Comparison of ENCODE assay signal across 20 mouse cellular contexts in the genomic region with DNA sequence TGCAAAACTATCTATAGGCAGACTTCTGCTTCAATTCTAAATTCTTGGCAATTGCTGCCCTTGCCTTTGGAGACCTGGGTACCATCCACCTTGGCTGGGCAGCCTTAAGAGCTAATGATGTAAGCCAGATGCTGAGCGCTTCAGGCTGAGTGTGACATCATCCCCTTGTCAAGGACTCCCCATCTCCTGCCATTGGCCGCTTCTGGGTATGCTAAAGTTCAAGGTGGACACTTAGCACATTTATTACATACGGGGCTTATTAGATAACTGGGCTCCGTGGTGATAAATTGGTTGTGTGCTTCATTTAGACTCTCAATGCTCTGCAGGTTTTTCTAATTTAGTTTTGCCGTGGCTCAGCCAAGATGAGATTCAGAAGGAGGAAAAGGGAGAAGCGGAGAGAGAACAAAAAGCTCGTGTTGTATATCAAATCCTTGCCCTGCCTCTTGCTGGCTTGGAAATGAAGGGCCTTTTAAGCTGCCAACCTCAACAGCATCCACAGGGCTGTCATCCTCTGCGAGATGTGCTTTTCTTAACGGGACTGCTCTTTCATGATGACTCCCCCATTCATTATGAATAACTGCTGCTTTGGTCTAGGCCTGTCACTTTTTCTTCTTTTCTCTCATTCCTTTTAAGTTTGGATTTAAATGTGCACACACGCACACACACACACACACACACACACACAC.
DNase-seq lines count a peak whose midpoint lies in the region; ATAC-seq and TF ChIP-seq lines count a peak whose summit lies in the region.
"Had no signal": no experiment of that assay in that cellular context is flagged by ENCODE, and none has a peak within 500 bp of the region (broad histone marks: within the 10 kb centered on the region; RNA-seq: fewer than 3 reads in every experiment).

No protein-coding gene starts in this region.

- no peaks in the 10 kb centered on the region for H3K36me3 ChIP-seq in hindbrain, embryonic 16.5 days (ENCODE audit: control insufficient read depth, insufficient read depth, low read length)
- H3K36me3 ChIP-seq in hindbrain, embryonic 11.5 days (ENCODE audit: control insufficient read depth, insufficient read depth, low read length): no peaks in the 10 kb centered on the region
- H3K36me3 ChIP-seq in limb, embryonic 13.5 days: no peaks in the 10 kb centered on the region
- H3K36me3 ChIP-seq in kidney, embryonic 16.5 days (ENCODE audit: insufficient read depth, low read length): no peaks in the 10 kb centered on the region
- H3K36me3 ChIP-seq: heart, embryonic 13.5 days; kidney, embryonic 15.5 days; limb, embryonic 12.5 days had no signal

- whole genome bisulfite sequencing in hindbrain, embryonic 16.5 days: 69% methylated on average over 10 of the region's 10 CpGs
- 87% methylated on average over 10 of the region's 10 CpGs for WGBS in hindbrain, embryonic 11.5 days
- WGBS in limb, embryonic 13.5 days: 35% methylated on average over 10 of the region's 10 CpGs
- 64% methylated on average over 10 of the region's 10 CpGs for WGBS in lung, adult 2 months
- 76% methylated on average over 10 of the region's 10 CpGs for WGBS in kidney, embryonic 16.5 days

- H3K9ac ChIP-seq in hindbrain, embryonic 16.5 days (ENCODE audit: low read depth, low read length): no peak overlapping the region
- no peak overlapping the region for H3K9ac ChIP-seq in hindbrain, embryonic 11.5 days (ENCODE audit: low read depth, low read length)
- H3K9ac ChIP-seq in limb, embryonic 13.5 days: no peak overlapping the region
- no peak overlapping the region for H3K9ac ChIP-seq in kidney, embryonic 16.5 days (replicated peaks; ENCODE audit: low read length)
- H3K9ac ChIP-seq: heart, embryonic 13.5 days; kidney, embryonic 15.5 days; limb, embryonic 12.5 days had no signal

- 0 out of 2 replicates have a peak, but pooled peaks have one; percentile 17 for ATAC-seq in hindbrain, embryonic 16.5 days
- ATAC-seq in hindbrain, embryonic 11.5 days (ENCODE audit: low FRiP score): no peak
- ATAC-seq in limb, embryonic 13.5 days (ENCODE audit: low FRiP score, low read depth): peak; percentile 40; the same call in 1 of the 2 replicates
- no peak for ATAC-seq in kidney, embryonic 16.5 days (ENCODE audit: low FRiP score, low TSS enrichment)
- ATAC-seq: activated CD4-positive, CD25-positive, alpha-beta regulatory T cell, adult 4 months; forebrain, embryonic 14.5 days; inflammation-experienced regulatory T-cells, adult 6 months had no signal

- no peaks in the 10 kb centered on the region for H3K9me3 ChIP-seq in hindbrain, embryonic 16.5 days (ENCODE audit: control insufficient read depth, low read length)
- H3K9me3 ChIP-seq in hindbrain, embryonic 11.5 days (ENCODE audit: control insufficient read depth, low read length): no peaks in the 10 kb centered on the region
- H3K9me3 ChIP-seq in limb, embryonic 13.5 days: no peaks in the 10 kb centered on the region
- H3K9me3 ChIP-seq in kidney, embryonic 16.5 days (ENCODE audit: low read length): no peaks in the 10 kb centered on the region
- H3K9me3 ChIP-seq: heart, embryonic 13.5 days; kidney, embryonic 15.5 days; limb, embryonic 12.5 days had no signal

- H3K27ac ChIP-seq in hindbrain, embryonic 16.5 days (ENCODE audit: low read depth, low read length): no peak overlapping the region
- H3K27ac ChIP-seq in hindbrain, embryonic 11.5 days (ENCODE audit: low read depth, low read length): no peak overlapping the region
- no peak overlapping the region for H3K27ac ChIP-seq in limb, embryonic 13.5 days
- no peak overlapping the region for H3K27ac ChIP-seq in kidney, embryonic 16.5 days (ENCODE audit: low read length)
- H3K27ac ChIP-seq: heart, embryonic 13.5 days; kidney, embryonic 15.5 days; layer of hippocampus, adult 2 months; limb, embryonic 12.5 days had no signal

- DNase-seq in hindbrain, embryonic 11.5 days (ENCODE audit: low spot score): no peak
- peak; percentile 21 for DNase-seq in adrenal gland, postnatal 10 days
- peak; percentile 30 for DNase-seq in embryo, embryonic 11 days
- DNase-seq in lung, adult 2 months: no peak
- DNase-seq in kidney, adult 9 months: no peak
- DNase-seq: B cell, adult 2 months; cerebellum, adult 18-20 months; heart, postnatal 36 days; right cerebral cortex, adult 18-20 months; spleen, adult 18-20 months had no signal

- TF ChIP-seq POLR2A in lung, adult 2 months (IDR thresholded peaks at IDR 0.05; ENCODE audit: borderline replicate concordance, extremely low read depth, low read depth, low read length): no peak

- no peak for TF ChIP-seq CTCF in lung, adult 2 months (IDR thresholded peaks at IDR 0.05; ENCODE audit: insufficient read depth, low read length)

- H3K4me1 ChIP-seq in hindbrain, embryonic 16.5 days (ENCODE audit: control insufficient read depth, insufficient read depth, low read depth, low read length): no peaks in the 10 kb centered on the region
- no peaks in the 10 kb centered on the region for H3K4me1 ChIP-seq in hindbrain, embryonic 11.5 days (replicated peaks; ENCODE audit: control insufficient read depth, insufficient read depth, low read length)
- 0 out of 2 replicates have a peak, but pooled peaks cover 6% of the 10 kb centered on the region for H3K4me1 ChIP-seq in limb, embryonic 13.5 days
- H3K4me1 ChIP-seq in lung, adult 2 months (ENCODE audit: control insufficient read depth, insufficient read depth, low read length): no peaks in the 10 kb centered on the region
- H3K4me1 ChIP-seq in kidney, embryonic 16.5 days (ENCODE audit: insufficient read depth, low read length): no peaks in the 10 kb centered on the region
- H3K4me1 ChIP-seq: kidney, embryonic 15.5 days; limb, embryonic 12.5 days had no signal

- H3K4me3 ChIP-seq in hindbrain, embryonic 16.5 days (ENCODE audit: low read length): no peak overlapping the region
- no peak overlapping the region for H3K4me3 ChIP-seq in hindbrain, embryonic 11.5 days (ENCODE audit: low read depth, low read length)
- H3K4me3 ChIP-seq in limb, embryonic 13.5 days: no peak overlapping the region
- H3K4me3 ChIP-seq in lung, adult 2 months (replicated peaks; ENCODE audit: extremely low read depth, low read depth, low read length): no peak overlapping the region
- no peak overlapping the region for H3K4me3 ChIP-seq in kidney, embryonic 16.5 days (ENCODE audit: low read length)
- H3K4me3 ChIP-seq: heart, embryonic 13.5 days; kidney, embryonic 15.5 days; layer of hippocampus, adult 2 months; limb, embryonic 12.5 days had no signal

- H3K4me2 ChIP-seq in hindbrain, embryonic 16.5 days (ENCODE audit: low read length): no peak overlapping the region
- H3K4me2 ChIP-seq in hindbrain, embryonic 11.5 days (replicated peaks; ENCODE audit: low read depth, low read length): no peak overlapping the region
- no peak overlapping the region for H3K4me2 ChIP-seq in limb, embryonic 13.5 days (replicated peaks)
- H3K4me2 ChIP-seq in kidney, embryonic 16.5 days (replicated peaks; ENCODE audit: low read depth, low read length): no peak overlapping the region
- H3K4me2 ChIP-seq: heart, embryonic 13.5 days; kidney, embryonic 15.5 days; limb, embryonic 12.5 days had no signal

- no peaks in the 10 kb centered on the region for H3K27me3 ChIP-seq in hindbrain, embryonic 16.5 days (replicated peaks; ENCODE audit: control insufficient read depth, insufficient read depth, low read length)
- no peaks in the 10 kb centered on the region for H3K27me3 ChIP-seq in hindbrain, embryonic 11.5 days (ENCODE audit: control insufficient read depth, insufficient read depth, low read length)
- H3K27me3 ChIP-seq in limb, embryonic 13.5 days: peaks cover 29% of the 10 kb centered on the region; the same call in 1 of the 2 replicates
- no peaks in the 10 kb centered on the region for H3K27me3 ChIP-seq in kidney, embryonic 16.5 days (ENCODE audit: insufficient read depth, low read length)
- H3K27me3 ChIP-seq: heart, embryonic 13.5 days; kidney, embryonic 15.5 days had no signal

Comparison
In these comparisons a context has a peak if more than half of its experiments do, and no peak if none do; other contexts are left out.
1. ATAC-seq: peak in hindbrain, embryonic 16.5 days (single experiment) and limb, embryonic 13.5 days (single experiment); none in hindbrain, embryonic 11.5 days (single experiment) and kidney, embryonic 16.5 days (single experiment).
2. DNase-seq: peak in adrenal gland, postnatal 10 days (single experiment) and embryo, embryonic 11 days (single experiment); none in hindbrain, embryonic 11.5 days (single experiment), lung, adult 2 months (single experiment) and kidney, adult 9 months (single experiment).